Mouse (Mus musculus): ENCODE data around the gene Tmem120b. TPM values are rescaled to one million over a fixed set of nuclear protein-coding genes. Genes with fewer than 3 reads are reported as not detected.

The Tmem120b gene
- polyA plus RNA-seq, 1 experiment from 2014 or later, result 8.9 TPM

GRCm38 (mm10) chr5:123133083-123133783 is 65.0 kb downstream of the Tmem120b start:
- H3K4me1 ChIP-seq (replicated peaks; ENCODE audit: control insufficient read depth, insufficient read depth, low read length), result peaks cover 60% of the 10 kb centered on the region
- H3K9ac ChIP-seq (ENCODE audit: low read length), result no peak overlapping the region
- H3K36me3 ChIP-seq (ENCODE audit: control insufficient read depth, insufficient read depth, low read length), result peaks cover 4% of the 10 kb centered on the region
- ATAC-seq (replicated peaks; ENCODE audit: low FRiP score, low TSS enrichment, low read depth) (no peak), DNase-seq (ENCODE audit: low spot score) (peak; percentile 99)
- H3K9me3 ChIP-seq (ENCODE audit: control insufficient read depth, low read length), result no peaks in the 10 kb centered on the region
- H3K4me2 ChIP-seq (ENCODE audit: low read length), result peak overlapping the region; percentile 69
- H3K4me3 ChIP-seq (ENCODE audit: low read depth, low read length), result 0 out of 2 replicates have a peak overlapping the region, but pooled peaks have one; percentile 33
- H3K27ac ChIP-seq (ENCODE audit: low read depth), result peak overlapping the region; percentile 100; the same call in 1 of the 2 replicates
- 20% methylated on average over 18 of the region's 18 CpGs for WGBS
- H3K27me3 ChIP-seq (replicated peaks; ENCODE audit: control insufficient read depth, insufficient read depth, low read length), result no peaks in the 10 kb centered on the region

- WGBS, result 25% methylated on average over 6 of the region's 7 CpGs
- H3K9ac ChIP-seq (ENCODE audit: low read length), result no peak overlapping the region
- no peaks in the 10 kb centered on the region for H3K27me3 ChIP-seq (replicated peaks; ENCODE audit: control insufficient read depth, insufficient read depth, low read length)
- peak overlapping the region; percentile 100; the same call in 1 of the 2 replicates for H3K27ac ChIP-seq (ENCODE audit: low read depth)
- DNase-seq (ENCODE audit: low spot score) (no peak), ATAC-seq (replicated peaks; ENCODE audit: low FRiP score, low TSS enrichment, low read depth) (no peak)
- no peak overlapping the region for H3K4me3 ChIP-seq (ENCODE audit: low read depth, low read length)
- peaks cover 60% of the 10 kb centered on the region for H3K4me1 ChIP-seq (replicated peaks; ENCODE audit: control insufficient read depth, insufficient read depth, low read length)
- H3K9me3 ChIP-seq (ENCODE audit: control insufficient read depth, low read length), result no peaks in the 10 kb centered on the region
- peaks cover 4% of the 10 kb centered on the region for H3K36me3 ChIP-seq (ENCODE audit: control insufficient read depth, insufficient read depth, low read length)
- H3K4me2 ChIP-seq (ENCODE audit: low read length), result peak overlapping the region; percentile 24; the same call in 1 of the 2 replicates
These were observed 65.5 kb downstream of the Tmem120b start for GRCm38 (mm10) chr5:123133784-123134143.

DNA sequence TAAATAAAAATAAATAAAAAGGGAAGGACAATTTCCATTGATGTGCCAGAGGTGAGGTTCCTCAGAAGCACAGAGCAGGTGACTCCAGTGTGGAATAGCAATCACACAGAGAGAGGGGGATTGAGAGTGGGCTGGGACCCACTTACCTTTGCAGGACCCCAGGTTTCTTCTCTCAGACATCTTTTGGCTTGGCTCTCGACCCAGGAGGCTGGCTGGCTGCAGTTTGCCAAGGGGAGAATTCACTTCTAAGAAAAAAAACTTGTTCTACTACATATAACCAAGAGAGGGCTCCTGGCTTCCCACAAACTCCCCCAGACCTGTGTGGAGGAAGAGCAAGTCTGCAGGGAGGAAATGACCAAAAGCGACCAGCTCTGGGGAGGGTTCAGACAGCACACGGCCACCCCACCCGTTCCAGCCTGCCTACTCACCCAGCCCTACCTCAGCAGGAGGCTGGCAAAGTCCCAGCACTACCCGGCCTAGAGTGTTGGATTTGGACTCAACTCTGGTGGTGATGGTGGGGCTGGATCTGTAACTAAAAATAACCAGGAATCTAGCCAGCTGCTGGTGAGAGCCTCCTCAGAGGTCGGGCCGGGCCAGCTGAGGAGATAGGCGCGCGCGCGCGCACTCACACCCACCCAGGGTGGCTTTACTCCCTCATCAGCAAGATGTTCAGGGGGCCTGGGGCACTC is 66.1 kb downstream of the Tmem120b start:
- Histone ChIP-seq H3K4me1 (replicated peaks; ENCODE audit: control insufficient read depth, insufficient read depth, low read length) (peaks cover 60% of the 10 kb centered on the region), H3K27me3 (replicated peaks; ENCODE audit: control insufficient read depth, insufficient read depth, low read length) (no peaks in the 10 kb centered on the region), H3K9ac (ENCODE audit: low read length) (no peak overlapping the region), H3K4me3 (ENCODE audit: low read depth, low read length) (no peak overlapping the region), H3K9me3 (ENCODE audit: control insufficient read depth, low read length) (no peaks in the 10 kb centered on the region), H3K27ac (ENCODE audit: low read depth) (peak overlapping the region; percentile 100), H3K36me3 (ENCODE audit: control insufficient read depth, insufficient read depth, low read length) (peaks cover 4% of the 10 kb centered on the region), H3K4me2 (ENCODE audit: low read length) (peak overlapping the region; percentile 100)
- ATAC-seq (replicated peaks; ENCODE audit: low FRiP score, low TSS enrichment, low read depth) (no peak), DNase-seq (ENCODE audit: low spot score) (peak; percentile 61)
- WGBS, result 21% methylated on average over 13 of the region's 13 CpGs

DNA sequence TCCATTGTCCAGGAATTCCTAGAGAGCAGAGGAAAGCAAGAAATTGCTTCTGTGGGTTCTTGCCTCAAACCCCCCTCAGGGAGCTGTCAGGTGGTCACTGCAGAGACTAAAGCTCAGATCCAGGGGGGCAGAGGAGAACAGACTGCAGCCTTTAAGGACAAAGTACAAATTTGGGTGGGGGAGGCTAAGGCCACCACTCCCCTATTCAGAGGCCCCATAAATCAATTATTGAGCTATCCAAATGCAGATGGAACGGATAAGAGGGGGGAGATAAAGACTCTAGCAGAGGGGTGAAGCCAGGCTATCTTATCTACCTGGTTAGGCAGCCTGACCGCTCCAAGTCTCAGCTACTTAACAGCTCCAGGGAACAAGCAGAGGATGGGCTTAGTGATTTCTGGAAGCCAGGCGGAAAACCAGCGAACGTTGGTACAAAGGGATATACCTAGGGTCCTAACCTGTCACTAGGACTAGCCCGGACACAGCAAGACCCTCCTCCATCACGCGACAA is 66.7 kb downstream of the Tmem120b start:
- peak overlapping the region; percentile 89 for H3K4me3 ChIP-seq (ENCODE audit: low read depth, low read length)
- ATAC-seq (replicated peaks; ENCODE audit: low FRiP score, low TSS enrichment, low read depth) (no peak), DNase-seq (ENCODE audit: low spot score) (no peak)
- peak overlapping the region; percentile 34 for H3K9ac ChIP-seq (ENCODE audit: low read length)
- peaks cover 4% of the 10 kb centered on the region for H3K36me3 ChIP-seq (ENCODE audit: control insufficient read depth, insufficient read depth, low read length)
- H3K4me1 ChIP-seq (replicated peaks; ENCODE audit: control insufficient read depth, insufficient read depth, low read length), result peaks cover 60% of the 10 kb centered on the region
- H3K4me2 ChIP-seq (ENCODE audit: low read length), result peak overlapping the region; percentile 100
- no peaks in the 10 kb centered on the region for H3K27me3 ChIP-seq (replicated peaks; ENCODE audit: control insufficient read depth, insufficient read depth, low read length)
- 27% methylated on average over 8 of the region's 8 CpGs for WGBS
- peak overlapping the region; percentile 100 for H3K27ac ChIP-seq (ENCODE audit: low read depth)
- no peaks in the 10 kb centered on the region for H3K9me3 ChIP-seq (ENCODE audit: control insufficient read depth, low read length)

- H3K27me3 ChIP-seq (replicated peaks; ENCODE audit: control insufficient read depth, insufficient read depth, low read length), result no peaks in the 10 kb centered on the region
- 5% methylated on average over 30 of the region's 30 CpGs for WGBS
- peak; percentile 16; the same call in 1 of the 2 replicates for ATAC-seq (replicated peaks; ENCODE audit: low FRiP score, low TSS enrichment, low read depth)
These were observed 67.5 kb downstream of the Tmem120b start for GRCm38 (mm10) chr5:123135471-123136360.

GRCm38 (mm10) chr5:123136361-123137043 is 68.3 kb downstream of the Tmem120b start:
- Histone ChIP-seq H3K9me3 (ENCODE audit: control insufficient read depth, low read length) (no peaks in the 10 kb centered on the region), H3K27ac (ENCODE audit: low read depth) (peak overlapping the region; percentile 100), H3K4me2 (ENCODE audit: low read length) (peak overlapping the region; percentile 100), H3K36me3 (ENCODE audit: control insufficient read depth, insufficient read depth, low read length) (peaks cover 4% of the 10 kb centered on the region), H3K27me3 (replicated peaks; ENCODE audit: control insufficient read depth, insufficient read depth, low read length) (no peaks in the 10 kb centered on the region), H3K4me3 (ENCODE audit: low read depth, low read length) (peak overlapping the region; percentile 89), H3K9ac (ENCODE audit: low read length) (peak overlapping the region; percentile 99), H3K4me1 (replicated peaks; ENCODE audit: control insufficient read depth, insufficient read depth, low read length) (peaks cover 60% of the 10 kb centered on the region)
- under 1% methylated on average over 13 of the region's 13 CpGs for WGBS
- DNase-seq (ENCODE audit: low spot score) (peak; percentile 85), ATAC-seq (replicated peaks; ENCODE audit: low FRiP score, low TSS enrichment, low read depth) (peak; percentile 33)

More at GRCm38 (mm10) chr5:123135471-123136360, 67.5 kb downstream of the Tmem120b start:
- Histone ChIP-seq H3K4me2 (ENCODE audit: low read length) (peak overlapping the region; percentile 100), H3K4me1 (replicated peaks; ENCODE audit: control insufficient read depth, insufficient read depth, low read length) (peaks cover 60% of the 10 kb centered on the region), H3K27ac (ENCODE audit: low read depth) (peak overlapping the region; percentile 100), H3K4me3 (ENCODE audit: low read depth, low read length) (peak overlapping the region; percentile 89), H3K9ac (ENCODE audit: low read length) (peak overlapping the region; percentile 99), H3K9me3 (ENCODE audit: control insufficient read depth, low read length) (no peaks in the 10 kb centered on the region), H3K36me3 (ENCODE audit: control insufficient read depth, insufficient read depth, low read length) (peaks cover 4% of the 10 kb centered on the region)
- peak; percentile 82 for DNase-seq (ENCODE audit: low spot score)

- peak overlapping the region; percentile 89 for H3K4me3 ChIP-seq (ENCODE audit: low read depth, low read length)
- H3K27me3 ChIP-seq (replicated peaks; ENCODE audit: control insufficient read depth, insufficient read depth, low read length), result no peaks in the 10 kb centered on the region
- peaks cover 52% of the 10 kb centered on the region for H3K4me1 ChIP-seq (replicated peaks; ENCODE audit: control insufficient read depth, insufficient read depth, low read length)
- H3K9me3 ChIP-seq (ENCODE audit: control insufficient read depth, low read length), result no peaks in the 10 kb centered on the region
- H3K27ac ChIP-seq (ENCODE audit: low read depth), result peak overlapping the region; percentile 100
- peak overlapping the region; percentile 99 for H3K9ac ChIP-seq (ENCODE audit: low read length)
- 3% methylated on average over 20 of the region's 20 CpGs for WGBS
- peaks cover 4% of the 10 kb centered on the region for H3K36me3 ChIP-seq (ENCODE audit: control insufficient read depth, insufficient read depth, low read length)
- DNase-seq (ENCODE audit: low spot score) (peak; percentile 94), ATAC-seq (replicated peaks; ENCODE audit: low FRiP score, low TSS enrichment, low read depth) (no peak)
- H3K4me2 ChIP-seq (ENCODE audit: low read length), result peak overlapping the region; percentile 100
These were observed 69.1 kb downstream of the Tmem120b start for GRCm38 (mm10) chr5:123137044-123137909.

Data from intestine, embryonic 14.5 days (tissue).